Mouse (Mus musculus) lung, postnatal 0 days (tissue): ENCODE results near the gene Pcbp3. TPM values are rescaled to one million over a fixed set of nuclear protein-coding genes. Genes with fewer than 3 reads are reported as not detected.

Source experiments
- ATAC-seq: fragments of 200-750 bp; cut with Nextera tagmentation; 2 replicates; pipeline ENCODE4 v1.8.0; 2017; ENCODE audit warnings: moderate library complexity
- DNase-seq: peaks from one replicate; pipeline ENCODE4 v3.0.0-alpha.2; 2016; ENCODE audit warnings: low spot score
- H3K27ac ChIP-seq: fragments of 300-500 bp; sonication (generic); 2 replicates; pipeline ENCODE4 v1.5.1; 2014; ENCODE audit warnings: antibody characterized with exemption, mild to moderate bottlenecking, low read length, mixed read lengths
- H3K27me3 ChIP-seq: fragments of 300-500 bp; sonication (generic); replicated peaks from 2 replicates; pipeline ENCODE4 v1.6.1; 2014; ENCODE audit warnings: low read length, mixed read lengths; ENCODE audit not compliant: insufficient read depth
- H3K36me3 ChIP-seq: fragments of 300-500 bp; sonication (generic); 2 replicates; pipeline ENCODE4 v1.6.1; 2014; ENCODE audit warnings: low read length, mixed read lengths; ENCODE audit not compliant: insufficient read depth
- H3K4me1 ChIP-seq: fragments of 300-500 bp; sonication (generic); 2 replicates; pipeline ENCODE4 v1.6.1; 2014; ENCODE audit warnings: antibody characterized with exemption, low read depth, low read length, mixed read lengths; ENCODE audit not compliant: insufficient read depth
- H3K4me2 ChIP-seq: fragments of 300-500 bp; sonication (generic); replicated peaks from 2 replicates; pipeline ENCODE4 v1.6.1; 2014; ENCODE audit warnings: low read depth, mild to moderate bottlenecking, low read length, moderate library complexity, mixed read lengths
- H3K4me3 ChIP-seq: fragments of 300-500 bp; sonication (generic); 2 replicates; pipeline ENCODE4 v1.5.1; 2014; ENCODE audit warnings: low read depth, low read length
- H3K9ac ChIP-seq: fragments of 300-500 bp; sonication (generic); replicated peaks from 2 replicates; pipeline ENCODE4 v1.6.1; 2014; ENCODE audit warnings: low read depth, mild to moderate bottlenecking
- H3K9me3 ChIP-seq: fragments of 300-500 bp; sonication (generic); 2 replicates; pipeline ENCODE4 v1.6.1; 2016; ENCODE audit warnings: low read length, mixed read lengths
- CTCF ChIP-seq: IDR thresholded peaks from 2 replicates; pipeline ENCODE4 v1.5.1; 2016; ENCODE audit warnings: antibody characterized with exemption, mild to moderate bottlenecking
- EP300 ChIP-seq: IDR thresholded peaks from 2 replicates; pipeline ENCODE4 v1.6.1; 2016; ENCODE audit warnings: antibody characterized with exemption, mild to moderate bottlenecking, control low read depth
- WGBS: fragments of 180-500 bp; shearing (Covaris S2); extraction: QIAGEN DNeasy Blood & Tissue Kit; methylation state at CpG from one replicate; pipeline ENCODE4 v1.1.7; 2014; 5-methylcytosine and 5-hydroxymethylcytosine counted together
- polyA plus RNA-seq: library from polyadenylated mRNA; unstranded; fragments of >200 nt; fragmentation: Nextera tagmentation; extraction: Ambion mirVana; gene quantifications from 2 replicates; pipeline ENCODE4 v1.2.1, GENCODE M21; 2015

Pcbp3 gene
- polyA plus RNA-seq, 1 experiment from 2014 or later, result 29.3 TPM

DNA sequence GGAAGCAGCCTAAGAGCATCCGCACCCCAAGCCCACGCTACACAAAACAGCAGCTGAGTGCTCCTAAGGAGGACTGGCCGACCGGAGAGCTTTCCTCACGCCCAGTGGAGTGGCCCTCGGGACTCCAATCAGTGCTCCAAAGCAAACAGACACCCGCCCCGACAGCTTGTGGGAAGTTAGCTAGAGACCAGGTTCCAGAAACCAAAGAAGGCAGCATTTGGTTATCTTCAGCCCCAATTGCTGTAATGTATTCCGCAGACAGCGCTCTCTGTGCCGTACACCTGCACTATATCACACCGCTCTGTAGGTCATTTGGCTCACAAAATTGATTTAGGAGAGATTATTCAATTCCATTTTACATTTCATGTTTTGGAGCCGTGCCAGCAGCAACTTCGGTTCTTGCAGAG lies 55.7 kb downstream of the Pcbp3 start:
- ATAC-seq, result peak; percentile 63
- peak overlapping the region; percentile 51 for H3K27ac ChIP-seq

DNA sequence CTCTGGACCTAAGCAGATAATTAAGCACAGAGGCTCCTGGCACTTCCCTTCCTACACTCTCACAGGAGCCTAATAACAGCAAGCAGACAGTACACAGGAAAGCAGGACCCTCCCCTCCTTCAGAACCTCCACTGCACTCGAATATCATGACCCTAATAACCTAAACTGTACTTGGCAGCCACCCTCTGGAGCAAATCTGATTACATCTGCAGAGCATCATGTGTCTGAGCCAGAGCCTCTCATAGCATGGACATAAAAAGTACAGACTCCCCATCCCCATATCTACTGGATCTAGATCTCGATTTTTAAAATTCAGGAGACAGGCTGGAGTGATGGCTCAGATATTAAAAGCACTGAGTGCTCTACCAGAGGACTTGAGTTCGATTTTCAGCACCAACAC lies 58.0 kb downstream of the Pcbp3 start:
- no peak for ATAC-seq
- Histone ChIP-seq H3K4me2 (no peak overlapping the region), H3K4me3 (no peak overlapping the region), H3K9me3 (no peaks in the 10 kb centered on the region), H3K27ac (peak overlapping the region; percentile 34), H3K27me3 (no peaks in the 10 kb centered on the region), H3K9ac (no peak overlapping the region), H3K4me1 (peaks cover 9% of the 10 kb centered on the region; the same call in 1 of the 2 replicates), H3K36me3 (no peaks in the 10 kb centered on the region)
- 50% methylated on average over 3 of the region's 3 CpGs for WGBS
- no peak for DNase-seq
- TF ChIP-seq EP300 (no peak), CTCF (no peak)

More for the DNA sequence above, 55.7 kb downstream of the Pcbp3 start:
- Histone ChIP-seq H3K9me3 (no peaks in the 10 kb centered on the region), H3K4me3 (no peak overlapping the region), H3K4me1 (peaks cover 9% of the 10 kb centered on the region; the same call in 1 of the 2 replicates), H3K4me2 (peak overlapping the region; percentile 11; the same call in 1 of the 2 replicates), H3K27me3 (no peaks in the 10 kb centered on the region), H3K36me3 (no peaks in the 10 kb centered on the region), H3K9ac (no peak overlapping the region)
- no peak for TF ChIP-seq CTCF
- WGBS, result 42% methylated on average over 14 of the region's 14 CpGs
- DNase-seq, result peak; percentile 64

DNA sequence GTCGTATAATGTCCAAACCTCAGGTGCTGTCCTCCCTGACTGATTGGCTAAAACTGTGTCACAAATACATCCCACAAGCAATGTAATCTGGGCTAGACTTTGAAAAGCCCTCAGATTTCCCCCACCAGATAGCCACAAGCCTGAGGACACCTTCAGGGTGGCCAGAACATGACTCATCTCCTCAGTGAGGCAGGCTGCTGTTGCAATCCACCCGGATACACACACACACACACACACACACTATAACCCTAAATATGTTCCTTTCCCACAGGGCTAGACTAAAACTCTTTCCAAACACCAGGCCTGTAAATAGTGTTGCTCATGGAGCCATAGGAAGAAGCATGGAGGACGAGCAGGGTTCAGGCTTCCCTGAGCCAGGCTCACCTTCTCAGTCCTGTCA lies 58.6 kb downstream of the Pcbp3 start:
- no peaks in the 10 kb centered on the region for H3K36me3 ChIP-seq
- TF ChIP-seq CTCF, result no peak
- TF ChIP-seq EP300, result no peak
- no peak overlapping the region for H3K9ac ChIP-seq
- peak; percentile 83 for DNase-seq
- no peaks in the 10 kb centered on the region for H3K27me3 ChIP-seq
- H3K27ac ChIP-seq, result peak overlapping the region; percentile 34
- WGBS, result 55% methylated on average over 3 of the region's 3 CpGs
- peak; percentile 77 for ATAC-seq
- no peak overlapping the region for H3K4me3 ChIP-seq
- H3K4me1 ChIP-seq, result peaks cover 9% of the 10 kb centered on the region; the same call in 1 of the 2 replicates
- no peak overlapping the region for H3K4me2 ChIP-seq
- H3K9me3 ChIP-seq, result no peaks in the 10 kb centered on the region

DNA sequence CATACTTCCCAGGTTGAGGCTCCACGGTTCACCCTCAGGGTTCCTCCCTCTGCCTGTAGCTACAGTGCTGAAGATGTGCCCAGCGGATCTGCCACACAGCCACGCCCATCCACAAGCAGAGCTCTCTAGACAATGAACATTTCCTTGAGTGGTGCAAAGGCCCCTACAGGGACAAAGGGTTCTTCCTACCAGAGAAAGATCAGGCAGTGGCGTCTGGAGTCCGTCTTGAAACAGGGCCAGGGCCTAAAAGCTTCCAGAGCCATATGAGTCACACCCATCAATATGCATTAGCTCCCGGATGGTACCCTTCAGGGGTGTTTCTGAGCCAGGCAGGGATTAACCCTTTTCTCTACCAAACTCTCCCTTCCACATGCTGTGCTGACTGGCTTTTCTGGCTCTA lies 59.1 kb downstream of the Pcbp3 start:
- H3K4me1 ChIP-seq, result peaks cover 9% of the 10 kb centered on the region; the same call in 1 of the 2 replicates
- no peaks in the 10 kb centered on the region for H3K36me3 ChIP-seq
- H3K27me3 ChIP-seq, result no peaks in the 10 kb centered on the region
- no peak overlapping the region for H3K4me3 ChIP-seq
- DNase-seq (peak; percentile 89), ATAC-seq (peak; percentile 86)
- H3K9me3 ChIP-seq, result no peaks in the 10 kb centered on the region
- TF ChIP-seq EP300 (peak; percentile 75), CTCF (no peak)
- H3K9ac ChIP-seq, result no peak overlapping the region
- H3K27ac ChIP-seq, result peak overlapping the region; percentile 34
- WGBS, result 22% methylated on average over 6 of the region's 6 CpGs
- no peak overlapping the region for H3K4me2 ChIP-seq

DNA sequence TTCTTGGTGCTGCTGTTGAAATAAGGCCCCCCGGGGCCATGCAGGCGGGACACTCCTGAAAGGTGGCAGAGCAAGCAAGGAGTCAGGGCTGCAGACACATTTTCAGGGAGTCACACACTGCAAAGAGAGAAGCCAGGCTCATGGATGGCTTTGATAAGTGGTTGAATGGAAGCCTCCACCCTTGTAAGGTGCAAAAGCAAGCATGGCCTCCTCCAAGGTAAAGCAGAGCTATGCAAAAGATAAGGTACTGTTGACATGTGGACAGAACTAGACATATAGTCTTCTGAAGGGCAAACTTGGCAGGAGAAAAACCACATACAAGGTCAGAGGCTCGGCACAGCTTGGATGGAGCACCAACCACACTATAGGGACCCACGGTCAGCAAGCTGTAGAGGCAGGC lies 63.3 kb downstream of the Pcbp3 start:
- no peaks in the 10 kb centered on the region for H3K27me3 ChIP-seq
- 89% methylated on average over 4 of the region's 4 CpGs for WGBS
- TF ChIP-seq EP300 (no peak), CTCF (no peak)
- no peaks in the 10 kb centered on the region for H3K36me3 ChIP-seq
- no peak overlapping the region for H3K9ac ChIP-seq
- H3K9me3 ChIP-seq, result no peaks in the 10 kb centered on the region
- no peak overlapping the region for H3K27ac ChIP-seq
- ATAC-seq, result no peak
- H3K4me2 ChIP-seq, result no peak overlapping the region
- H3K4me3 ChIP-seq, result no peak overlapping the region
- DNase-seq, result no peak
- H3K4me1 ChIP-seq, result peaks cover 2% of the 10 kb centered on the region; the same call in 1 of the 2 replicates

DNA sequence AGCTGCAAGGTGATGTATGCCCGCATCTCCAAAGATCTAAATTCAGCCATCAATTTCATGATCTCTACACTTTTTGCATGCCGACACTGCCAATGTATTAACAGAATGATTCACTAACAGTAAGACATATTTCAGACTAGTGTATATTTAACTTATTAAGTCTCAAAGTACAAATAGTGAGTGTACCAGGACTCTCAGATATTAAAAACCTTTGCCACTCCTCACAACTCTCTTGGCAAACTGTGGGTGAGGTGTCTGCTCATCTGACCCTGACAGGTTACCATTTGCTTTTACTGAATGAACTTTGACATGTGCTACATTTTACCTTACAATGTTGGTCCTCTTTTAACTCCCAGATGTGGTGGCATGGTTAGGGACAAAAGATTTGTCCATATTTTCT lies 70.2 kb downstream of the Pcbp3 start:
- Histone ChIP-seq H3K9me3 (no peaks in the 10 kb centered on the region), H3K36me3 (no peaks in the 10 kb centered on the region), H3K27ac (no peak overlapping the region), H3K4me3 (no peak overlapping the region), H3K27me3 (no peaks in the 10 kb centered on the region), H3K9ac (no peak overlapping the region), H3K4me1 (no peaks in the 10 kb centered on the region), H3K4me2 (no peak overlapping the region)
- DNase-seq (no peak), ATAC-seq (no peak)
- TF ChIP-seq CTCF (no peak), EP300 (no peak)
- 91% methylated on average over 2 of the region's 2 CpGs for WGBS
